Mouse (Mus musculus): ENCODE results near the gene Zfp651. TPM values are rescaled to one million over a fixed set of nuclear protein-coding genes. Genes with fewer than 3 reads are reported as not detected.

The Zfp651 gene
- polyA plus RNA-seq, 1 experiment from 2014 or later: 13.7 TPM

DNA sequence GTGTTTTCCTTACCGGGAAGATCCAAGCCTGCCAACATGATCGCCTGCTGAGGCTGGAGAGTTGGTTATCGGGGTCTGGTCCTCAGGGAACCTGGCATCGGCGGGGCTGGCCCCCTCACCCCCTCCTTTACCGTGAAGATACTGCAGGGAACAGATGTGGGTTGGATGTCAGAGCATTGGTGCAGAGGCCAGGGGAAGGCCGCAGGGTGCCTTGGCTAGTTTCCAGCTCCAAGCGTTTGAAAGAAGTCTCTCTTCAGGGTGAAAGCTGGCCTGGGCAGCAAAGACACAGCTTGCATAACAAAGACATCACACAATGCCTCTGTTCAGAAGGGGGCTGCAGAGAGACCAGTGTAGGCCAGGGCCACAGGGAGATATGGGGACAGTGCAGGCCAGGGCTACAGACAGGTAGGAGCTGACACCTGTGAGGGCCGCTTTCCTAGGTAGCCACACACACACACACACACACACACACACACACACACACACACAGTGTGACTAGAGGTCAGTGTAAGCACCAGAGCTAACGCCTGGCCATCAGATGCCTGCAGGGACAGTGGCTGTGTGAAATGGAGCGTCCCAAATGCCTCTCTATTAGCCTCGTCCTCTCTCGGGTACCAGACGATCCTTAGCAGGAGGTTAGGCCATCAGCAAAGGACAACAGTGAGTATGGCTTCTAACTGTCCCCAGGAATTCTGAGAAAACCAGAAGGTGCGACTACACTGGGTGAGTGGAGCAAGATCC, 51.1 kb downstream of the Zfp651 start:
- H3K4me2 ChIP-seq (replicated peaks; ENCODE audit: low read depth, low read length): no peak overlapping the region
- no peaks in the 10 kb centered on the region for H3K36me3 ChIP-seq (ENCODE audit: control insufficient read depth, insufficient read depth, low read length)
- peak overlapping the region; percentile 21; the same call in 1 of the 2 replicates for H3K27ac ChIP-seq (ENCODE audit: low read length)
- no peak for ATAC-seq (ENCODE audit: insufficient number of reproducible peaks, insufficient read depth, low FRiP score, low read depth)
- H3K27me3 ChIP-seq (ENCODE audit: control insufficient read depth, insufficient read depth, low read length): no peaks in the 10 kb centered on the region
- 0 out of 2 replicates have a peak, but pooled peaks cover 6% of the 10 kb centered on the region for H3K4me1 ChIP-seq (ENCODE audit: control insufficient read depth, insufficient read depth, low read length)
- WGBS: 44% methylated on average over 15 of the region's 15 CpGs
- H3K9ac ChIP-seq (replicated peaks; ENCODE audit: low read depth, low read length): no peak overlapping the region
- no peaks in the 10 kb centered on the region for H3K9me3 ChIP-seq (ENCODE audit: control insufficient read depth, low read depth, low read length)
- H3K4me3 ChIP-seq (ENCODE audit: low read depth, low read length): no peak overlapping the region

DNA sequence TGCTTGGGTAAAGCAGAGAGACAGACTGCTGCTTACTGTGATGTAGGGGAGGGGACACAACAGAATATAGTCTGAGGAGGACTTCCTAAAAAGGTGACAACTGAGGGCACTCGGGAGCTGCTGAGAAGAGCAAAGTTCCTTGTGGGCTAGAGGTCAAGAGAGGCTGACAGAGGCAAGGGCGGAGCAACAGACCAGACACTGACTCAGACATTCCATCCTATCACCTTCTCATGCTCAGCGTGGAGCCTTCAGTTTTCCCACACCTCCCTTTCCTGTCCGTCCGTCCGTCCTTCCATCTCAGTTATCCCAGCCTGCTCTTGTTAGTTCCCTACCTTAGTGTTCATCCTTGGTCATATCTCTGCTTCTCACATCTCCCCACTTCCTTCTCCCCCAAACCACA, 56.1 kb downstream of the Zfp651 start:
- no peaks in the 10 kb centered on the region for H3K36me3 ChIP-seq (ENCODE audit: control insufficient read depth, insufficient read depth, low read length)
- 0 out of 2 replicates have a peak, but pooled peaks cover 7% of the 10 kb centered on the region for H3K4me1 ChIP-seq (ENCODE audit: control insufficient read depth, insufficient read depth, low read length)
- no peak overlapping the region for H3K4me3 ChIP-seq (ENCODE audit: low read depth, low read length)
- H3K27ac ChIP-seq (ENCODE audit: low read length): no peak overlapping the region
- ATAC-seq (ENCODE audit: insufficient number of reproducible peaks, insufficient read depth, low FRiP score, low read depth): no peak
- no peak overlapping the region for H3K9ac ChIP-seq (replicated peaks; ENCODE audit: low read depth, low read length)
- 61% methylated on average over 6 of the region's 6 CpGs for WGBS
- no peaks in the 10 kb centered on the region for H3K9me3 ChIP-seq (ENCODE audit: control insufficient read depth, low read depth, low read length)
- no peak overlapping the region for H3K4me2 ChIP-seq (replicated peaks; ENCODE audit: low read depth, low read length)
- no peaks in the 10 kb centered on the region for H3K27me3 ChIP-seq (ENCODE audit: control insufficient read depth, insufficient read depth, low read length)

DNA sequence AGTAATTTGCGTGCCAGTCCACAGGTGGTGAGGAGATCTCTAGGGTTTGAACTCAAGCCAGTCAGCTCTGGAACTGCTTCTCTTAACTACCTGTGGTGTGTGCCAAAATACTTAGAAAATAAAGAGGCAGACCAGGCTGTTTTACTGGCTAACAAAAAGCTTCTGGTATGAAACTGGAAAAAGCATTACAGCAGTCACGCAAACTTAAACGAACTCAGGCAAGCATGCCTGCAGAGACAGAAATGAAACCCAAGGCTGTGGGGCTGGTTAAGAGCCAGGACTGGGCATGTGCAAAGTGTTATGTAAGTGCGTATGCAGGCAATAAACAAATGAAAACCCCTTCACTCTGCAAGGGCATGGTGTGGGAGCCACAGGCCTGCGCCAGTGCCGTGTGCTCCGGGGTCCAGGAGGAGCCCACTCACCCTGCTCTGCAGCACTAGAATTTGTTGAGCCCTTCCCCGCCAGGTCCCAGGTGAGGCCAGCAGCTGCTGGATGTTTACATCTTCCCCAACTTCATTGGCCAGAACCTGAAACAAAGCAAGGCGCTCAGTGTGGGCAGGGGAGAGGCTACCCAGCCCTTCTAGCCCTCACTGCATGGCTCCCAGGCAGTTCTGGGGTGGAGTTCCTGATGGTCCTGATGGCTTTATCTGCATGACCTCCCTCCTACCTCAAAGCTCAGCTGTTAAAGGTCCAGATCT, 60.1 kb downstream of the Zfp651 start:
- Histone ChIP-seq H3K27ac (ENCODE audit: low read length) (peak overlapping the region; percentile 33; the same call in 1 of the 2 replicates), H3K9ac (replicated peaks; ENCODE audit: low read depth, low read length) (no peak overlapping the region), H3K36me3 (ENCODE audit: control insufficient read depth, insufficient read depth, low read length) (no peaks in the 10 kb centered on the region), H3K9me3 (ENCODE audit: control insufficient read depth, low read depth, low read length) (no peaks in the 10 kb centered on the region), H3K4me2 (replicated peaks; ENCODE audit: low read depth, low read length) (no peak overlapping the region), H3K4me3 (ENCODE audit: low read depth, low read length) (no peak overlapping the region), H3K27me3 (ENCODE audit: control insufficient read depth, insufficient read depth, low read length) (no peaks in the 10 kb centered on the region), H3K4me1 (ENCODE audit: control insufficient read depth, insufficient read depth, low read length) (0 out of 2 replicates have a peak, but pooled peaks cover 5% of the 10 kb centered on the region)
- ATAC-seq (ENCODE audit: insufficient number of reproducible peaks, insufficient read depth, low FRiP score, low read depth): no peak; the same call in 1 of the 2 replicates
- WGBS: 41% methylated on average over 9 of the region's 9 CpGs

DNA sequence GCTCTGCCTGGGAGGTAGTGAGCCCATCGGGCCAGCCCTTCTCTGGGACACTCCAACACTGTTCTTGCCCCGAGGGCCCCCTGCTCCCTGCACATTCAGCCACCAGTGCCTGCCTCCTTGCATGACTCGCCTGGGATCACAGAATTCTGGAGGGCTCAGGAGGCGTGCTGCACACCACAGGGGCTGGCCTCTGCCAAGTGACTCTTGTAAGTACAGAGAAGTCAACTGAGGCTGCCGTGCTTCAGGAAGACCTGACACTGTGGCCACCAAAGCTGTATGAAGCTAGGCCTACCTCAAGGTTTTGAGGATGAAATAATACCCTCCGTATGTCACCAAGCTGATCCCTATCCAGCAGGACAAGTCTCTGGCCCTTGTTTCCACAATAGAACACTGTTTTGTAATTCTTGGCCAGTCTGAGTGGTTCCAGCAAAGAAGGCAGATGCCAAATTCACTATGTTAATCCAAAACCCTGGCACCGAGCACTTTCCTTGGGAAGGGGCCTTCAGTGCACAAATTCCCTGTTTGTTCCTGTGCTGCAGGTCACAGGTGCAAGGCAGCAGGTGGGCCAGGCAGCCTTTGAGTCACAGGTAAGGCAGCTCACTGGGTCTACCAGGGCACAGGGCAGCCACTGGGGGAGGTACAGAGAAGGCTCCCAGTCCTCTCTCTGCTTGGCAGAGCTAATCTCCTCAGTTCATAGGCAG, 60.8 kb downstream of the Zfp651 start:
- H3K27me3 ChIP-seq (ENCODE audit: control insufficient read depth, insufficient read depth, low read length): no peaks in the 10 kb centered on the region
- no peaks in the 10 kb centered on the region for H3K36me3 ChIP-seq (ENCODE audit: control insufficient read depth, insufficient read depth, low read length)
- H3K27ac ChIP-seq (ENCODE audit: low read length): no peak overlapping the region
- ATAC-seq (ENCODE audit: insufficient number of reproducible peaks, insufficient read depth, low FRiP score, low read depth): no peak; the same call in 1 of the 2 replicates
- no peak overlapping the region for H3K4me3 ChIP-seq (ENCODE audit: low read depth, low read length)
- WGBS: 51% methylated on average over 7 of the region's 7 CpGs
- no peak overlapping the region for H3K4me2 ChIP-seq (replicated peaks; ENCODE audit: low read depth, low read length)
- H3K4me1 ChIP-seq (ENCODE audit: control insufficient read depth, insufficient read depth, low read length): 0 out of 2 replicates have a peak, but pooled peaks cover 5% of the 10 kb centered on the region
- no peak overlapping the region for H3K9ac ChIP-seq (replicated peaks; ENCODE audit: low read depth, low read length)
- no peaks in the 10 kb centered on the region for H3K9me3 ChIP-seq (ENCODE audit: control insufficient read depth, low read depth, low read length)

DNA sequence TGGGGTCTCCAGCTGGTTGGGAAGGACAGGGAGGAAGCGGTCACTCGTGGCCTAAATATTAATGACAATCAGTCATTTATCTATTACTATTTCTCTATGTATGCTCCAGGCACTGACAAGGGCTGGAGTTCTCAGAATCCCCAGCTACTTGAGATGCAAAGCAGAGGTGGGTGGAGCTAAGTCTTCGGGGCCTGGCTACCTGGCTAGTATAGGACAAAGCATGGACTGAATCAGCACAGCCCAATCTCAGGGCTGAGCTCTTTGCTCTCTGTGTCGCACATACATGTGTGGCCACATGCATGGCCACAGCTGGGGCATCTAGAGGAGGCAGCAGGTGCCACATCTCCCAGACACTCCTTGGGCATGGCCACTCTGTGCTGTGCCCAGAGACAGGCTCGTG, 61.6 kb downstream of the Zfp651 start:
- WGBS: 67% methylated on average over 5 of the region's 5 CpGs
- H3K27me3 ChIP-seq (ENCODE audit: control insufficient read depth, insufficient read depth, low read length): no peaks in the 10 kb centered on the region
- no peak for ATAC-seq (ENCODE audit: insufficient number of reproducible peaks, insufficient read depth, low FRiP score, low read depth)
- no peak overlapping the region for H3K4me2 ChIP-seq (replicated peaks; ENCODE audit: low read depth, low read length)
- H3K9ac ChIP-seq (replicated peaks; ENCODE audit: low read depth, low read length): no peak overlapping the region
- H3K36me3 ChIP-seq (ENCODE audit: control insufficient read depth, insufficient read depth, low read length): no peaks in the 10 kb centered on the region
- no peak overlapping the region for H3K27ac ChIP-seq (ENCODE audit: low read length)
- H3K4me1 ChIP-seq (ENCODE audit: control insufficient read depth, insufficient read depth, low read length): 0 out of 2 replicates have a peak, but pooled peaks cover 5% of the 10 kb centered on the region
- H3K4me3 ChIP-seq (ENCODE audit: low read depth, low read length): no peak overlapping the region
- H3K9me3 ChIP-seq (ENCODE audit: control insufficient read depth, low read depth, low read length): no peaks in the 10 kb centered on the region

Other genes with a start within 250 kb of the Zfp651 start
- 0.55 TPM in 1 of 2 replicates, not detected in the other for gene Lyzl4, start 117.2 kb upstream of the Zfp651 start, polyA plus RNA-seq (2014; fragmentation: Nextera tagmentation; extraction: Ambion mirVana)
- gene Vipr1, start 116.6 kb upstream of the Zfp651 start, polyA plus RNA-seq (2014; fragmentation: Nextera tagmentation; extraction: Ambion mirVana): 0.29 and 0.46 TPM in 2 replicates
- gene Sec22c, start 53.8 kb upstream of the Zfp651 start, polyA plus RNA-seq (2014; fragmentation: Nextera tagmentation; extraction: Ambion mirVana): 10.1 and 12.4 TPM in 2 replicates
- gene Ss18l2, start 49.0 kb upstream of the Zfp651 start, polyA plus RNA-seq (2014; fragmentation: Nextera tagmentation; extraction: Ambion mirVana): 136 TPM in 2 replicates
- 88.1 and 102 TPM in 2 replicates for gene Nktr, start 40.2 kb upstream of the Zfp651 start, polyA plus RNA-seq (2014; fragmentation: Nextera tagmentation; extraction: Ambion mirVana)
- gene Klhl40, start 18.3 kb downstream of the Zfp651 start, polyA plus RNA-seq (2014; fragmentation: Nextera tagmentation; extraction: Ambion mirVana): 0.17 and 0.57 TPM in 2 replicates
- gene Hhatl, start 33.2 kb downstream of the Zfp651 start, polyA plus RNA-seq (2014; fragmentation: Nextera tagmentation; extraction: Ambion mirVana): 0.78 and 1.1 TPM in 2 replicates
- gene Ccdc13, start 80.1 kb downstream of the Zfp651 start, polyA plus RNA-seq (2014; fragmentation: Nextera tagmentation; extraction: Ambion mirVana): 1.4 TPM in 2 replicates
- gene Higd1a, start 99.0 kb downstream of the Zfp651 start, polyA plus RNA-seq (2014; fragmentation: Nextera tagmentation; extraction: Ambion mirVana): 289 and 309 TPM in 2 replicates
- 0.25 and 0.32 TPM in 2 replicates for gene Ackr2, start 139.0 kb downstream of the Zfp651 start, polyA plus RNA-seq (2014; fragmentation: Nextera tagmentation; extraction: Ambion mirVana)
- not detected in 2 replicates for gene Cyp8b1, start 157.0 kb downstream of the Zfp651 start, polyA plus RNA-seq (2014; fragmentation: Nextera tagmentation; extraction: Ambion mirVana)
- 4.0 and 4.4 TPM in 2 replicates for gene Fam198a, start 191.7 kb downstream of the Zfp651 start, polyA plus RNA-seq (2014; fragmentation: Nextera tagmentation; extraction: Ambion mirVana)
- gene Pomgnt2, start 237.8 kb downstream of the Zfp651 start, polyA plus RNA-seq (2014; fragmentation: Nextera tagmentation; extraction: Ambion mirVana): 13.0 and 13.8 TPM in 2 replicates

Measured in stomach, embryonic 14.5 days (tissue).